Mouse (Mus musculus): ENCODE results near the gene Jaml. TPM values are rescaled to one million over a fixed set of nuclear protein-coding genes. Genes with fewer than 3 reads are reported as not detected.

Jaml gene
- polyA plus RNA-seq, 1 experiment from 2014 or later, result 2.1 TPM

DNA sequence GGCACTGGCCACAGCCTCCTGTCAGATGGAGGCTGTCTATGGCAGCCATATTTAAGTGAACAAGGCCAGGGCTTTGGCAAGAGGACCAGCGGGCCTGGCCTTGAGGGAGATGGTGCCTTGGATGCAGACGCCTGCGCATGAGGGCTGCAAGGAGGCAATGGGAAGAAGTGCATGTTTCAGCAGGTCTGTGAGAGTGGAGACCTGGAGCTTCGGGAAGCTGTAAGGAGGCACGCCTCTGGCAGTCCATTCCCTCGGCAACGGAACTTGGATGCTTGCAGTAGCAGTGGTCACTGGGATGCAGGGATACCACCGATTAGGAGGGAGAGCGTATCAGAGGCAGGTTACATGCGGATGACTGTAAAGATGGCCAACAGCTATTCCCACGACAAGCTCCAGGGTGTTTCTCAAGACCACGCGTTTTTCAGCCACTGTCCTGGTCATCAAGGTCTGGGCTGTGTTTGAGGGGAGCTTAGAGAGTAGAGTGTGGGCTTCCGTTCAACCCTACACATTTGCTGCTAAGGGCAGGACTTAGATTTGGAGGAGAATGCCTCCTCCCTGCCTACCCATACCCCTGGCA is 41.1 kb downstream of the Jaml start:
- H3K4me2 ChIP-seq (ENCODE audit: low read depth, severe bottlenecking), result no peak overlapping the region
- no peak for DNase-seq (ENCODE audit: low spot score)
- ATAC-seq (ENCODE audit: insufficient number of reproducible peaks, low FRiP score, low TSS enrichment, low read depth), result no peak
- no peak overlapping the region for H3K4me3 ChIP-seq (ENCODE audit: low read depth, low read length)
- H3K36me3 ChIP-seq (ENCODE audit: control insufficient read depth, insufficient read depth, low read length), result no peaks in the 10 kb centered on the region
- H3K9me3 ChIP-seq (ENCODE audit: control insufficient read depth, low read length), result no peaks in the 10 kb centered on the region
- WGBS, result 87% methylated on average over 14 of the region's 14 CpGs
- no peaks in the 10 kb centered on the region for H3K27me3 ChIP-seq (ENCODE audit: control insufficient read depth, insufficient read depth, low read length)
- H3K9ac ChIP-seq (ENCODE audit: low read length), result no peak overlapping the region
- no peak overlapping the region for H3K27ac ChIP-seq (replicated peaks; ENCODE audit: low read depth, low read length)
- H3K4me1 ChIP-seq (ENCODE audit: control insufficient read depth, insufficient read depth, low read length), result peaks cover 19% of the 10 kb centered on the region

DNA sequence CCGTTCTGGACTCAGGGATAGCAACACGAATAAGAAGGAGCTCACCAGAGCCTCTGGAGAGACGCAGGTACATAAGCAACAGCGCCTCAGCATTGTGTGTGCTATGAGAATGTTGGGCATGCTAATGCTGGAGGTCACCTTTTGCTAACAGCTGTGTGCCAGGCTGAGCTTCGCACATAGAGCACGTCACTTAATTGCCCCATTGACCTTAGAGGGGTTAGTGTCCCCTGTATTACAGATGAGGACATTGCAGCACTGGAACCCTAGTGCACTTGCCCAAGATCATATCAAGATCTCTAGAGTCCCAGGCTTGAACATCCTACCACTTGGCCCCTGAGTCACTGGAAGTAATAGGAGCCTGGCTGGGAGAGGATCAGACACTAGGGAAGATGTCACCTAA is 41.6 kb downstream of the Jaml start:
- Histone ChIP-seq H3K9me3 (ENCODE audit: control insufficient read depth, low read length) (no peaks in the 10 kb centered on the region), H3K36me3 (ENCODE audit: control insufficient read depth, insufficient read depth, low read length) (peaks cover 3% of the 10 kb centered on the region; the same call in 1 of the 2 replicates), H3K4me1 (ENCODE audit: control insufficient read depth, insufficient read depth, low read length) (peaks cover 19% of the 10 kb centered on the region), H3K4me2 (ENCODE audit: low read depth, severe bottlenecking) (no peak overlapping the region), H3K27me3 (ENCODE audit: control insufficient read depth, insufficient read depth, low read length) (no peaks in the 10 kb centered on the region), H3K4me3 (ENCODE audit: low read depth, low read length) (no peak overlapping the region), H3K9ac (ENCODE audit: low read length) (no peak overlapping the region), H3K27ac (replicated peaks; ENCODE audit: low read depth, low read length) (no peak overlapping the region)
- DNase-seq (ENCODE audit: low spot score) (no peak), ATAC-seq (ENCODE audit: insufficient number of reproducible peaks, low FRiP score, low TSS enrichment, low read depth) (no peak)
- WGBS, result 70% methylated on average over 6 of the region's 6 CpGs

DNA sequence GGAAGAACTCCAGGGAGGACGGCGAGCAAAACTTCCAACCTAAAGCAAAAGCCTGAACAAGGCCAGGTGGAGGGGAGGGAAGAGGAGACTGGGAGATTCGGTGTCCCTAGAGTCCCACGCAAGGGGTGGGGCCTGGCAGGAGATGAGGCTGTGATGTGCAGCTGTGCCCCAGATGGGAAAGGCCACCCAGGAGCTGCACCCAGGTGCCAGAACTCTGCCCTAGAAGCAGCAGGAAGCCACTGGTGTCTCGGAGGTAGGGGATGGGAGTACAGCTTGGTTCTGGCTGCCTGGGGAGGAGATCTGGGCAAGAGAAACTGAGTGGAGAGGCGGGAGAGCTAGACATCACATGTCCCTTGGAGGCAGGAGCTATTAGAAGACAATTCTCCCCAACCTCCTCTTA is 42.0 kb downstream of the Jaml start:
- DNase-seq (ENCODE audit: low spot score) (no peak), ATAC-seq (ENCODE audit: insufficient number of reproducible peaks, low FRiP score, low TSS enrichment, low read depth) (no peak)
- Histone ChIP-seq H3K4me3 (ENCODE audit: low read depth, low read length) (no peak overlapping the region), H3K4me1 (ENCODE audit: control insufficient read depth, insufficient read depth, low read length) (peaks cover 19% of the 10 kb centered on the region), H3K36me3 (ENCODE audit: control insufficient read depth, insufficient read depth, low read length) (peaks cover 4% of the 10 kb centered on the region; the same call in 1 of the 2 replicates), H3K9ac (ENCODE audit: low read length) (no peak overlapping the region), H3K27ac (replicated peaks; ENCODE audit: low read depth, low read length) (no peak overlapping the region), H3K27me3 (ENCODE audit: control insufficient read depth, insufficient read depth, low read length) (no peaks in the 10 kb centered on the region), H3K9me3 (ENCODE audit: control insufficient read depth, low read length) (no peaks in the 10 kb centered on the region), H3K4me2 (ENCODE audit: low read depth, severe bottlenecking) (no peak overlapping the region)
- WGBS, result 51% methylated on average over 6 of the region's 6 CpGs

DNA sequence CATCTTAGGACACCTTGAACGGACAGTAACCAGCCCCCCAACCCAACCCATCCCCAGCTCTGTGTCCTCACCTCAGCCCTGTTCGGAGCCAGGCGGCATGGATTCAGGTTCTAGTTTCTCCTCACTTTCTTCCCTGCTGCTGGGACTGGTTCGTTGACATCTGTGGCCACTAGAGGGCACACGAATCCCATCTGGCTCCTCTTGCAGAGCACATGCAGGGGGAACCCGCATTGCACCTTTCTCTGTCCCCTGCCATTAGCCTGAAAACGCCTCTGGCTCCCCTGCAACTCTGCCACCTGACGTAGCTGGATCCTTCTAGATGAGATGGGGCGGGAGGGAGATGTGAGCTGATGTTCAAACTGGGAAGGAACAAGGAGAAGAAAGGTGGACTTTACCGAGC is 42.8 kb downstream of the Jaml start:
- DNase-seq (ENCODE audit: low spot score), result peak; percentile 87
- ATAC-seq (ENCODE audit: insufficient number of reproducible peaks, low FRiP score, low TSS enrichment, low read depth), result peak; percentile 10; the same call in 1 of the 2 replicates
- Histone ChIP-seq H3K27ac (replicated peaks; ENCODE audit: low read depth, low read length) (no peak overlapping the region), H3K4me1 (ENCODE audit: control insufficient read depth, insufficient read depth, low read length) (peaks cover 18% of the 10 kb centered on the region), H3K36me3 (ENCODE audit: control insufficient read depth, insufficient read depth, low read length) (peaks cover 4% of the 10 kb centered on the region; the same call in 1 of the 2 replicates), H3K9me3 (ENCODE audit: control insufficient read depth, low read length) (no peaks in the 10 kb centered on the region), H3K4me2 (ENCODE audit: low read depth, severe bottlenecking) (peak overlapping the region; percentile 27; the same call in 1 of the 2 replicates), H3K27me3 (ENCODE audit: control insufficient read depth, insufficient read depth, low read length) (no peaks in the 10 kb centered on the region), H3K9ac (ENCODE audit: low read length) (0 out of 2 replicates have a peak overlapping the region, but pooled peaks have one; percentile 40), H3K4me3 (ENCODE audit: low read depth, low read length) (no peak overlapping the region)
- 5% methylated on average over 10 of the region's 10 CpGs for WGBS

DNA sequence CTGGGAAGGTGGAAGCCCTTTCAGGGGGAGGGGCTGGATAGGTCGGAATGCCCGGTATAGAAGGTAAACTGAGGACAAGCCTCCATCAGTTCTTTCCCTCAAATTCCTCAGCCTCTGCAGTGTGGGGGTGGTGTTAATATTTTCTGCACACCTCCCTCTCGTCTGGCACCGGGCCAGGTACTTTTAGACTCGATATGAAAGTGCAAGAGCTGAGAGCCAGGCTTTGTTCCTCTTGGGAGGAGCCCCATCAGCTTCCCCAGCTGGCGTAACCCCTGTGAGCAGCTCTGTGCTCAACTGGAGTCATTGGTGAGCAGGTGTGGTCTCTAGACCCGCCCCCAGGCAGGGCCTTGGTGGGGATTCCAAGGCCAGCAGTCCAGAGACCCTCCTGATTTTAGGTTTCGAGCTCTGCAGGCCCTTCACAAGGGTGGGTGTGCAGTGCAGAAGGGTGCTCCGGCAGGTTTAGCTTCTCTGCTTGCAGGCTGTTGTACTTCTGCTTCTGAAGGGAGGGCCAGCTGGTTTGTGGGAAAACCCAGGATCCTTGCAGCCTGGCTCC is 43.3 kb downstream of the Jaml start:
- ATAC-seq (ENCODE audit: insufficient number of reproducible peaks, low FRiP score, low TSS enrichment, low read depth), result no peak
- Histone ChIP-seq H3K9me3 (ENCODE audit: control insufficient read depth, low read length) (no peaks in the 10 kb centered on the region), H3K27ac (replicated peaks; ENCODE audit: low read depth, low read length) (no peak overlapping the region), H3K9ac (ENCODE audit: low read length) (0 out of 2 replicates have a peak overlapping the region, but pooled peaks have one; percentile 40), H3K4me1 (ENCODE audit: control insufficient read depth, insufficient read depth, low read length) (peaks cover 16% of the 10 kb centered on the region), H3K4me3 (ENCODE audit: low read depth, low read length) (no peak overlapping the region), H3K4me2 (ENCODE audit: low read depth, severe bottlenecking) (peak overlapping the region; percentile 27; the same call in 1 of the 2 replicates), H3K27me3 (ENCODE audit: control insufficient read depth, insufficient read depth, low read length) (no peaks in the 10 kb centered on the region), H3K36me3 (ENCODE audit: control insufficient read depth, insufficient read depth, low read length) (peaks cover 4% of the 10 kb centered on the region; the same call in 1 of the 2 replicates)
- DNase-seq (ENCODE audit: low spot score), result no peak
- WGBS, result 36% methylated on average over 9 of the region's 9 CpGs

DNA sequence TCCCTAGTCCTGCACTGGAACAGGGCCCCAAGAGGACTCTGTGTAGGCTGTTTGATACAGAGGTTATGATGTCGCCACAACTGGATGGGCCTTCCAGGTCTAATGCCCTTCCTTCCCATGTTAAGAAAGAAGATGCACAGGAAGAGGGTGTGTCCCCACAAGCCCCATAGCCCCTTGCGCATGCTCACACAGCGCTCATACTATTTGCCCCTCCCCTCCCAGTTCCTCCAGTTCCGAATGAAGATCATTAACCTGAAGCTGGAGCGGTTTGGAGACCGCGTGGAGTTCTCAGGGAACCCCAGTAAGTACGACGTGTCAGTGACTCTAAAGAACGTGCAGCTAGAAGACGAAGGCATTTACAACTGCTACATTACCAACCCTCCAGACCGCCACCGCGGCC is 46.2 kb downstream of the Jaml start:
- ATAC-seq (ENCODE audit: insufficient number of reproducible peaks, low FRiP score, low TSS enrichment, low read depth) (no peak), DNase-seq (ENCODE audit: low spot score) (no peak)
- Histone ChIP-seq H3K9ac (ENCODE audit: low read length) (no peak overlapping the region), H3K4me2 (ENCODE audit: low read depth, severe bottlenecking) (no peak overlapping the region), H3K36me3 (ENCODE audit: control insufficient read depth, insufficient read depth, low read length) (peaks cover 4% of the 10 kb centered on the region; the same call in 1 of the 2 replicates), H3K27me3 (ENCODE audit: control insufficient read depth, insufficient read depth, low read length) (no peaks in the 10 kb centered on the region), H3K27ac (replicated peaks; ENCODE audit: low read depth, low read length) (no peak overlapping the region), H3K4me1 (ENCODE audit: control insufficient read depth, insufficient read depth, low read length) (peaks cover 13% of the 10 kb centered on the region), H3K4me3 (ENCODE audit: low read depth, low read length) (no peak overlapping the region), H3K9me3 (ENCODE audit: control insufficient read depth, low read length) (no peaks in the 10 kb centered on the region)
- 95% methylated on average over 14 of the region's 14 CpGs for WGBS

DNA sequence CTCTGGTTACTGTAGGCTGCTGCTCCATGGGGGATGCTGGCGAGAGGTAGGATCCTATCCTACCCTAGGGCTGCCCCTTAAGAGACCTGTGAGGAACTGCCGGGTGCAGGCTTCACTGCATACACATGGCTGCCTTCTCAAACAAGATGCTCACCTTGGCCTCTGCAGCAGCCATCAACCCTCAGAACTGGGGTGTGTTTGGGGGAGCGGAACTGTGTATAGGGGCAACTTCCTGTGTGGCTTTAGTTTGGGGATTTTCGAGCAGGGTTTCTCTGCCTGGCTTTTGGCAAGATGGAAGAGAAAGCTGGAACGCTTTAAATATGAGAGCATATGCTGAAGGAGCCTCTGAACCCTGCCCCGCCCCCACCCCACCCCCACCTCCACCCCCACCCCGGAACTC is 48.0 kb downstream of the Jaml start:
- no peaks in the 10 kb centered on the region for H3K9me3 ChIP-seq (ENCODE audit: control insufficient read depth, low read length)
- no peak overlapping the region for H3K27ac ChIP-seq (replicated peaks; ENCODE audit: low read depth, low read length)
- H3K27me3 ChIP-seq (ENCODE audit: control insufficient read depth, insufficient read depth, low read length), result no peaks in the 10 kb centered on the region
- ATAC-seq (ENCODE audit: insufficient number of reproducible peaks, low FRiP score, low TSS enrichment, low read depth), result no peak
- peaks cover 4% of the 10 kb centered on the region; the same call in 1 of the 2 replicates for H3K36me3 ChIP-seq (ENCODE audit: control insufficient read depth, insufficient read depth, low read length)
- H3K4me3 ChIP-seq (ENCODE audit: low read depth, low read length), result no peak overlapping the region
- H3K4me1 ChIP-seq (ENCODE audit: control insufficient read depth, insufficient read depth, low read length), result peaks cover 6% of the 10 kb centered on the region
- no peak overlapping the region for H3K9ac ChIP-seq (ENCODE audit: low read length)
- DNase-seq (ENCODE audit: low spot score), result no peak
- H3K4me2 ChIP-seq (ENCODE audit: low read depth, severe bottlenecking), result no peak overlapping the region
- 58% methylated on average over 7 of the region's 7 CpGs for WGBS

DNA sequence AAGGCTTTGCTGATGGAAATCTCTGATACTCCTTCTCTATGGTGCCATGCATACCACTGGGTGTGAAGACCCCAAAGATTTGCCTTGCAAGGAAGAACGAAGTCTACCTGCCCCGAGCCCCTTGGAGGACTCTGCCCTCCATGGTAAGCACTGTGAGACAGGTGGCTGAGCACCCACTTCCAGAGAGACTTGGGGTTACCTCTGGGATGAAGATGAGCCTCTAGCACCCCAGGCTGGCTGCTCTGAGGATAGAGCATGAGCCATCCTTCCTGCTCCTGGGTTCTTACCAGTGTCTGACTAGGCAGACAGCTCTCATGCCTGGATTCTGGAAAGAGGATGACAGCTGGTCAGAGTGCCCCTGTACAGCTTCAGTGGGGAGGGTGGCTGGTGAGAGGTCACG is 51.1 kb downstream of the Jaml start:
- ATAC-seq (ENCODE audit: insufficient number of reproducible peaks, low FRiP score, low TSS enrichment, low read depth), result no peak

More for the DNA sequence above, 51.1 kb downstream of the Jaml start:
- H3K9ac ChIP-seq (ENCODE audit: low read length), result no peak overlapping the region
- H3K36me3 ChIP-seq (ENCODE audit: control insufficient read depth, insufficient read depth, low read length), result peaks cover 4% of the 10 kb centered on the region; the same call in 1 of the 2 replicates
- 89% methylated on average over 3 of the region's 3 CpGs for WGBS
- no peaks in the 10 kb centered on the region for H3K27me3 ChIP-seq (ENCODE audit: control insufficient read depth, insufficient read depth, low read length)
- H3K4me3 ChIP-seq (ENCODE audit: low read depth, low read length), result no peak overlapping the region
- H3K4me2 ChIP-seq (ENCODE audit: low read depth, severe bottlenecking), result no peak overlapping the region
- DNase-seq (ENCODE audit: low spot score), result no peak
- H3K4me1 ChIP-seq (ENCODE audit: control insufficient read depth, insufficient read depth, low read length), result peaks cover 9% of the 10 kb centered on the region
- H3K27ac ChIP-seq (replicated peaks; ENCODE audit: low read depth, low read length), result no peak overlapping the region
- H3K9me3 ChIP-seq (ENCODE audit: control insufficient read depth, low read length), result no peaks in the 10 kb centered on the region

All from limb, embryonic 11.5 days (tissue).